Mouse (Mus musculus): Measurements from ENCODE around the gene Tnfrsf21. TPM values are rescaled to one million over a fixed set of nuclear protein-coding genes. Genes with fewer than 3 reads are reported as not detected.

Tnfrsf21 gene
- polyA plus RNA-seq, 1 experiment from 2014 or later: 11.4 TPM

GRCm38 (mm10) chr17:43110168-43110885, 94.0 kb downstream of the Tnfrsf21 start:
- Histone ChIP-seq H3K4me1 (ENCODE audit: control insufficient read depth, insufficient read depth, low read length) (no peaks in the 10 kb centered on the region), H3K27me3 (ENCODE audit: control insufficient read depth, insufficient read depth, low read length) (no peaks in the 10 kb centered on the region), H3K4me2 (ENCODE audit: low read depth, low read length) (no peak overlapping the region), H3K4me3 (ENCODE audit: low read length) (no peak overlapping the region), H3K36me3 (ENCODE audit: control insufficient read depth, insufficient read depth) (no peaks in the 10 kb centered on the region), H3K27ac (ENCODE audit: low read length) (no peak overlapping the region), H3K9ac (ENCODE audit: low read length) (no peak overlapping the region), H3K9me3 (replicated peaks; ENCODE audit: control insufficient read depth, low read length) (no peaks in the 10 kb centered on the region)
- 72% methylated on average over 9 of the region's 9 CpGs for WGBS
- no peak for ATAC-seq (replicated peaks; ENCODE audit: extremely low read depth, insufficient read depth, low FRiP score)

GRCm38 (mm10) chr17:43113391-43113984, 97.1 kb downstream of the Tnfrsf21 start:
- Histone ChIP-seq H3K4me1 (ENCODE audit: control insufficient read depth, insufficient read depth, low read length) (no peaks in the 10 kb centered on the region), H3K27me3 (ENCODE audit: control insufficient read depth, insufficient read depth, low read length) (no peaks in the 10 kb centered on the region), H3K4me3 (ENCODE audit: low read length) (no peak overlapping the region), H3K27ac (ENCODE audit: low read length) (no peak overlapping the region), H3K36me3 (ENCODE audit: control insufficient read depth, insufficient read depth) (no peaks in the 10 kb centered on the region), H3K9me3 (replicated peaks; ENCODE audit: control insufficient read depth, low read length) (no peaks in the 10 kb centered on the region), H3K9ac (ENCODE audit: low read length) (no peak overlapping the region), H3K4me2 (ENCODE audit: low read depth, low read length) (no peak overlapping the region)
- no peak for ATAC-seq (replicated peaks; ENCODE audit: extremely low read depth, insufficient read depth, low FRiP score)
- WGBS: 71% methylated on average over 9 of the region's 9 CpGs

GRCm38 (mm10) chr17:43114086-43114581, 97.8 kb downstream of the Tnfrsf21 start:
- no peak overlapping the region for H3K27ac ChIP-seq (ENCODE audit: low read length)
- H3K9me3 ChIP-seq (replicated peaks; ENCODE audit: control insufficient read depth, low read length): no peaks in the 10 kb centered on the region
- no peak overlapping the region for H3K4me2 ChIP-seq (ENCODE audit: low read depth, low read length)
- no peak for ATAC-seq (replicated peaks; ENCODE audit: extremely low read depth, insufficient read depth, low FRiP score)
- H3K27me3 ChIP-seq (ENCODE audit: control insufficient read depth, insufficient read depth, low read length): no peaks in the 10 kb centered on the region
- H3K4me1 ChIP-seq (ENCODE audit: control insufficient read depth, insufficient read depth, low read length): no peaks in the 10 kb centered on the region
- H3K9ac ChIP-seq (ENCODE audit: low read length): no peak overlapping the region
- no peak overlapping the region for H3K4me3 ChIP-seq (ENCODE audit: low read length)
- WGBS: 58% methylated on average over 8 of the region's 8 CpGs
- no peaks in the 10 kb centered on the region for H3K36me3 ChIP-seq (ENCODE audit: control insufficient read depth, insufficient read depth)

- no peak for ATAC-seq (replicated peaks; ENCODE audit: extremely low read depth, insufficient read depth, low FRiP score)
- H3K9me3 ChIP-seq (replicated peaks; ENCODE audit: control insufficient read depth, low read length): no peaks in the 10 kb centered on the region
- WGBS: 87% methylated on average over 6 of the region's 6 CpGs
Measured at GRCm38 (mm10) chr17:43114926-43115325, 98.6 kb downstream of the Tnfrsf21 start.

GRCm38 (mm10) chr17:43116748-43117147, 100.4 kb downstream of the Tnfrsf21 start:
- 77% methylated on average over 10 of the region's 10 CpGs for WGBS
- H3K9ac ChIP-seq (ENCODE audit: low read length): no peak overlapping the region
- no peak for ATAC-seq (replicated peaks; ENCODE audit: extremely low read depth, insufficient read depth, low FRiP score)

More at GRCm38 (mm10) chr17:43114926-43115325, 98.6 kb downstream of the Tnfrsf21 start:
- H3K9ac ChIP-seq (ENCODE audit: low read length): no peak overlapping the region
- H3K27me3 ChIP-seq (ENCODE audit: control insufficient read depth, insufficient read depth, low read length): no peaks in the 10 kb centered on the region
- H3K27ac ChIP-seq (ENCODE audit: low read length): no peak overlapping the region
- H3K4me2 ChIP-seq (ENCODE audit: low read depth, low read length): no peak overlapping the region
- H3K36me3 ChIP-seq (ENCODE audit: control insufficient read depth, insufficient read depth): no peaks in the 10 kb centered on the region
- H3K4me1 ChIP-seq (ENCODE audit: control insufficient read depth, insufficient read depth, low read length): no peaks in the 10 kb centered on the region
- H3K4me3 ChIP-seq (ENCODE audit: low read length): no peak overlapping the region

GRCm38 (mm10) chr17:43119446-43119845, 103.1 kb downstream of the Tnfrsf21 start:
- Histone ChIP-seq H3K9ac (ENCODE audit: low read length) (no peak overlapping the region), H3K9me3 (replicated peaks; ENCODE audit: control insufficient read depth, low read length) (peaks cover 3% of the 10 kb centered on the region), H3K4me2 (ENCODE audit: low read depth, low read length) (no peak overlapping the region), H3K27me3 (ENCODE audit: control insufficient read depth, insufficient read depth, low read length) (no peaks in the 10 kb centered on the region), H3K27ac (ENCODE audit: low read length) (no peak overlapping the region), H3K4me1 (ENCODE audit: control insufficient read depth, insufficient read depth, low read length) (no peaks in the 10 kb centered on the region), H3K4me3 (ENCODE audit: low read length) (no peak overlapping the region), H3K36me3 (ENCODE audit: control insufficient read depth, insufficient read depth) (no peaks in the 10 kb centered on the region)
- WGBS: 67% methylated on average over 12 of the region's 12 CpGs
- ATAC-seq (replicated peaks; ENCODE audit: extremely low read depth, insufficient read depth, low FRiP score): no peak

More at GRCm38 (mm10) chr17:43116748-43117147, 100.4 kb downstream of the Tnfrsf21 start:
- Histone ChIP-seq H3K36me3 (ENCODE audit: control insufficient read depth, insufficient read depth) (no peaks in the 10 kb centered on the region), H3K4me1 (ENCODE audit: control insufficient read depth, insufficient read depth, low read length) (no peaks in the 10 kb centered on the region), H3K27me3 (ENCODE audit: control insufficient read depth, insufficient read depth, low read length) (no peaks in the 10 kb centered on the region), H3K27ac (ENCODE audit: low read length) (no peak overlapping the region), H3K4me2 (ENCODE audit: low read depth, low read length) (no peak overlapping the region), H3K4me3 (ENCODE audit: low read length) (no peak overlapping the region), H3K9me3 (replicated peaks; ENCODE audit: control insufficient read depth, low read length) (no peaks in the 10 kb centered on the region)

- H3K9me3 ChIP-seq (replicated peaks; ENCODE audit: control insufficient read depth, low read length): peaks cover 3% of the 10 kb centered on the region
Measured at GRCm38 (mm10) chr17:43121096-43121495, 104.7 kb downstream of the Tnfrsf21 start.

GRCm38 (mm10) chr17:43128305-43128704, 112.0 kb downstream of the Tnfrsf21 start:
- H3K4me1 ChIP-seq (ENCODE audit: control insufficient read depth, insufficient read depth, low read length): no peaks in the 10 kb centered on the region
- WGBS: 62% methylated on average over 3 of the region's 3 CpGs
- H3K9ac ChIP-seq (ENCODE audit: low read length): no peak overlapping the region

More at GRCm38 (mm10) chr17:43121096-43121495, 104.7 kb downstream of the Tnfrsf21 start:
- H3K27me3 ChIP-seq (ENCODE audit: control insufficient read depth, insufficient read depth, low read length): no peaks in the 10 kb centered on the region
- H3K27ac ChIP-seq (ENCODE audit: low read length): no peak overlapping the region
- 80% methylated on average over 2 of the region's 2 CpGs for WGBS
- ATAC-seq (replicated peaks; ENCODE audit: extremely low read depth, insufficient read depth, low FRiP score): no peak
- H3K9ac ChIP-seq (ENCODE audit: low read length): no peak overlapping the region
- no peaks in the 10 kb centered on the region for H3K36me3 ChIP-seq (ENCODE audit: control insufficient read depth, insufficient read depth)
- no peaks in the 10 kb centered on the region for H3K4me1 ChIP-seq (ENCODE audit: control insufficient read depth, insufficient read depth, low read length)
- no peak overlapping the region for H3K4me2 ChIP-seq (ENCODE audit: low read depth, low read length)
- no peak overlapping the region for H3K4me3 ChIP-seq (ENCODE audit: low read length)

GRCm38 (mm10) chr17:43128908-43129533, 112.7 kb downstream of the Tnfrsf21 start:
- H3K27ac ChIP-seq (ENCODE audit: low read length): no peak overlapping the region
- no peak overlapping the region for H3K4me3 ChIP-seq (ENCODE audit: low read length)
- H3K27me3 ChIP-seq (ENCODE audit: control insufficient read depth, insufficient read depth, low read length): no peaks in the 10 kb centered on the region
- H3K36me3 ChIP-seq (ENCODE audit: control insufficient read depth, insufficient read depth): no peaks in the 10 kb centered on the region
- H3K9ac ChIP-seq (ENCODE audit: low read length): no peak overlapping the region
- 84% methylated on average over 6 of the region's 7 CpGs for WGBS
- no peak for ATAC-seq (replicated peaks; ENCODE audit: extremely low read depth, insufficient read depth, low FRiP score)
- no peaks in the 10 kb centered on the region for H3K4me1 ChIP-seq (ENCODE audit: control insufficient read depth, insufficient read depth, low read length)
- no peak overlapping the region for H3K4me2 ChIP-seq (ENCODE audit: low read depth, low read length)
- peaks cover 3% of the 10 kb centered on the region for H3K9me3 ChIP-seq (replicated peaks; ENCODE audit: control insufficient read depth, low read length)

More at GRCm38 (mm10) chr17:43128305-43128704, 112.0 kb downstream of the Tnfrsf21 start:
- Histone ChIP-seq H3K4me2 (ENCODE audit: low read depth, low read length) (no peak overlapping the region), H3K9me3 (replicated peaks; ENCODE audit: control insufficient read depth, low read length) (peaks cover 3% of the 10 kb centered on the region), H3K4me3 (ENCODE audit: low read length) (no peak overlapping the region), H3K27me3 (ENCODE audit: control insufficient read depth, insufficient read depth, low read length) (no peaks in the 10 kb centered on the region), H3K36me3 (ENCODE audit: control insufficient read depth, insufficient read depth) (no peaks in the 10 kb centered on the region), H3K27ac (ENCODE audit: low read length) (no peak overlapping the region)
- no peak for ATAC-seq (replicated peaks; ENCODE audit: extremely low read depth, insufficient read depth, low FRiP score)

Data from heart, embryonic 16.5 days (tissue).